8 mouse cellular contexts compared by ENCODE assay signal in the genomic region with DNA sequence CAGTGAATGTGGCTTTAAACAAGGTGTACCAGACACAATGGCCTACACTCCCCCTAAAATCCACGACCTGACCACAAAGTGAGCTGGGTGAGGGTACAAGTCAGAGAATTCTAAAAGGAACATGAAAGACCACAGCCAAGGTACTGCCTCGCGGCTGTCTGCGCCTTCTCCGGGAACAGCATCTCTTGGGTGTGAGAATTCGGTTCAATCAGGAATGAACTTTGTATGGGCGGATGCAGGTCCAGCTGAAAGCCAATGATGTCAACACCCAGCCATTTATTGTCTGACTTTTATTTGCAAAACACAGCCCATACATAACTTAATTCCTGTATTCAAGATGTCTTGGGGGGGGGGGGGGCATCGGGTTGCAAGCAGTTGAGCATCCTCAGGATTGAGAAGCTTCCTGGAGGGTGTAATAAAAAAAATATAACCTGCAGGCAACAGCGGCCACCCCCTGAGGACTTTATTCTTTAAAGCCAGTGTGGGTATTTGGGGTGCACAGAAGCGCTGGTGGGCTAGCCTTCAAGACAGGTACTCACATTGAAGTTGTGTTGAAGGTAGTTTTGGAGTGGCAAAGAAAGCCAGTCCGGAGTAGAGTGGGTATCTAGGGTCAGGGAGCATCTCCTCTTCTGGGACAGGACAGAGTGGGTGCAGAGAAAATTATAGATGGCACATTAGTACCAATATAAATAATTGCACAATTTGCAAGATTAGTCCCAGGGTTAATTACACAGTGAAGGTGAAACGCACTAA. TPM values are rescaled to one million over a fixed set of nuclear protein-coding genes. Genes with fewer than 3 reads are reported as not detected.
A peak's percentile ranks its signal among the peaks of the same experiment; 100 is the strongest.
DNase-seq lines count a peak whose midpoint lies in the region; ATAC-seq and TF ChIP-seq lines count a peak whose summit lies in the region.

No protein-coding gene starts in this region.

- no peak for TF ChIP-seq CTCF in kidney, adult 2 months (conservative IDR thresholded peaks at IDR 0.05; ENCODE audit: insufficient read depth, insufficient read length, low read depth, low read length)

- DNase-seq in kidney, adult 2 months = no peak
- no peak for DNase-seq in kidney, postnatal 14 days
- DNase-seq in embryonic facial prominence, embryonic 10.5 days (ENCODE audit: low spot score) = no peak
- DNase-seq in midbrain, embryonic 14.5 days = no peak
- no peak for DNase-seq in right cerebral cortex, postnatal 14 days
- no peak for DNase-seq in lung, postnatal 36 days
- DNase-seq in urinary bladder, postnatal 4 days (ENCODE audit: low spot score in 2 of 2) = no peak

- H3K27ac ChIP-seq in kidney, adult 2 months (ENCODE audit: insufficient read depth, low read depth, low read length) = peak overlapping the region; percentile 44; the same call in 1 of the 2 replicates
- H3K27ac ChIP-seq in embryonic facial prominence, embryonic 10.5 days (replicated peaks) = peak overlapping the region; percentile 99
- peak overlapping the region; percentile 91 for H3K27ac ChIP-seq in hindbrain, embryonic 15.5 days (replicated peaks)
- H3K27ac ChIP-seq in midbrain, embryonic 14.5 days (replicated peaks; ENCODE audit: low read depth, low read length) = peak overlapping the region; percentile 93

- no peaks in the 10 kb centered on the region for H3K36me3 ChIP-seq in kidney, adult 2 months (ENCODE audit: control insufficient read depth, insufficient read depth, low read length)
- H3K36me3 ChIP-seq in embryonic facial prominence, embryonic 10.5 days (replicated peaks) = peaks cover 18% of the 10 kb centered on the region
- H3K36me3 ChIP-seq in hindbrain, embryonic 15.5 days = no peaks in the 10 kb centered on the region; the same call in 1 of the 2 replicates
- peaks cover 10% of the 10 kb centered on the region for H3K36me3 ChIP-seq in midbrain, embryonic 14.5 days (ENCODE audit: control insufficient read depth, insufficient read depth, low read length)

- ATAC-seq in hindbrain, embryonic 15.5 days (ENCODE audit: low FRiP score, low read depth) = no peak
- no peak for ATAC-seq in midbrain, embryonic 14.5 days (ENCODE audit: low FRiP score, low TSS enrichment)

- no peak overlapping the region for H3K4me3 ChIP-seq in kidney, adult 2 months (ENCODE audit: insufficient read depth, low read depth, low read length)
- peak overlapping the region; percentile 99 for H3K4me3 ChIP-seq in embryonic facial prominence, embryonic 10.5 days
- peak overlapping the region; percentile 74 for H3K4me3 ChIP-seq in hindbrain, embryonic 15.5 days
- H3K4me3 ChIP-seq in midbrain, embryonic 14.5 days (replicated peaks; ENCODE audit: low read depth, low read length) = peak overlapping the region; percentile 68

- TF ChIP-seq POLR2A in kidney, adult 2 months (IDR thresholded peaks at IDR 0.05; ENCODE audit: low read depth, low read length) = no peak

- H3K9me3 ChIP-seq in embryonic facial prominence, embryonic 10.5 days = peaks cover 4% of the 10 kb centered on the region; the same call in 1 of the 2 replicates
- H3K9me3 ChIP-seq in hindbrain, embryonic 15.5 days = no peaks in the 10 kb centered on the region
- no peaks in the 10 kb centered on the region for H3K9me3 ChIP-seq in midbrain, embryonic 14.5 days (ENCODE audit: control insufficient read depth, low read length)

- 77% methylated on average over 12 of the region's 12 CpGs for WGBS in kidney, adult 2 months
- 70% methylated on average over 12 of the region's 12 CpGs for WGBS in embryonic facial prominence, embryonic 10.5 days
- WGBS in hindbrain, embryonic 15.5 days = 74% methylated on average over 12 of the region's 12 CpGs
- 75% methylated on average over 12 of the region's 12 CpGs for WGBS in midbrain, embryonic 14.5 days

- no peaks in the 10 kb centered on the region for H3K27me3 ChIP-seq in kidney, adult 2 months (replicated peaks; ENCODE audit: control insufficient read depth, insufficient read depth, low read length)
- H3K27me3 ChIP-seq in embryonic facial prominence, embryonic 10.5 days (replicated peaks; ENCODE audit: low read depth, poor library complexity, severe bottlenecking) = no peaks in the 10 kb centered on the region
- no peaks in the 10 kb centered on the region for H3K27me3 ChIP-seq in hindbrain, embryonic 15.5 days
- H3K27me3 ChIP-seq in midbrain, embryonic 14.5 days (ENCODE audit: control insufficient read depth, insufficient read depth, low read length) = no peaks in the 10 kb centered on the region

- no peaks in the 10 kb centered on the region; the same call in 1 of the 2 replicates for H3K4me1 ChIP-seq in kidney, adult 2 months (ENCODE audit: control insufficient read depth, insufficient read depth, low read length)
- peaks cover 44% of the 10 kb centered on the region for H3K4me1 ChIP-seq in embryonic facial prominence, embryonic 10.5 days
- peaks cover 35% of the 10 kb centered on the region for H3K4me1 ChIP-seq in hindbrain, embryonic 15.5 days (replicated peaks)
- peaks cover 32% of the 10 kb centered on the region for H3K4me1 ChIP-seq in midbrain, embryonic 14.5 days (ENCODE audit: control insufficient read depth, insufficient read depth, low read length)

- peak overlapping the region; percentile 96 for H3K4me2 ChIP-seq in hindbrain, embryonic 15.5 days
- peak overlapping the region; percentile 97 for H3K4me2 ChIP-seq in midbrain, embryonic 14.5 days (ENCODE audit: low read length)

- peak overlapping the region; percentile 51 for H3K9ac ChIP-seq in hindbrain, embryonic 15.5 days
- peak overlapping the region; percentile 45; the same call in 1 of the 2 replicates for H3K9ac ChIP-seq in midbrain, embryonic 14.5 days (replicated peaks; ENCODE audit: low read length)

RNA-seq across cellular contexts. Expression of a gene that starts 4.8 kb away (rescaled TPM):
- polyA plus RNA-seq in kidney, adult 2 months (2012; rRNA removed) = 62.9 and 73.4 TPM in 2 replicates
- 0.55 and 1.6 TPM in 2 replicates for polyA plus RNA-seq in embryonic facial prominence, embryonic 10.5 days (2016; fragmentation: Nextera tagmentation; extraction: Ambion mirVana)
- polyA plus RNA-seq in hindbrain, embryonic 15.5 days (2015; fragmentation: Nextera tagmentation; extraction: Ambion mirVana) = 2.4 and 3.7 TPM in 2 replicates
- 2.1 and 3.6 TPM in 2 replicates for polyA plus RNA-seq in midbrain, embryonic 14.5 days (2014; fragmentation: Nextera tagmentation; extraction: Ambion mirVana)

RNA-seq across cellular contexts. Expression of a gene that starts 5.0 kb away (rescaled TPM):
- 134 and 169 TPM in 2 replicates for polyA plus RNA-seq in kidney, adult 2 months (2012; rRNA removed)
- polyA plus RNA-seq in embryonic facial prominence, embryonic 10.5 days (2016; fragmentation: Nextera tagmentation; extraction: Ambion mirVana) = 96.5 and 103 TPM in 2 replicates
- polyA plus RNA-seq in hindbrain, embryonic 15.5 days (2015; fragmentation: Nextera tagmentation; extraction: Ambion mirVana) = 90.9 and 96.7 TPM in 2 replicates
- polyA plus RNA-seq in midbrain, embryonic 14.5 days (2014; fragmentation: Nextera tagmentation; extraction: Ambion mirVana) = 91.6 and 97.0 TPM in 2 replicates

RNA-seq across cellular contexts. Expression of a gene that starts 11.4 kb away (rescaled TPM):
- polyA plus RNA-seq in kidney, adult 2 months (2012; rRNA removed) = 0.05 TPM in 1 of 2 replicates, not detected in the other
- polyA plus RNA-seq in embryonic facial prominence, embryonic 10.5 days (2016; fragmentation: Nextera tagmentation; extraction: Ambion mirVana) = not detected in 2 replicates
- polyA plus RNA-seq in hindbrain, embryonic 15.5 days (2015; fragmentation: Nextera tagmentation; extraction: Ambion mirVana) = not detected in 2 replicates
- not detected in 2 replicates for polyA plus RNA-seq in midbrain, embryonic 14.5 days (2014; fragmentation: Nextera tagmentation; extraction: Ambion mirVana)

RNA-seq across cellular contexts. Expression of a gene that starts 14.0 kb away (rescaled TPM):
- 9.4 and 10.8 TPM in 2 replicates for polyA plus RNA-seq in kidney, adult 2 months (2012; rRNA removed)
- polyA plus RNA-seq in embryonic facial prominence, embryonic 10.5 days (2016; fragmentation: Nextera tagmentation; extraction: Ambion mirVana) = 4.8 and 6.2 TPM in 2 replicates
- polyA plus RNA-seq in hindbrain, embryonic 15.5 days (2015; fragmentation: Nextera tagmentation; extraction: Ambion mirVana) = 11.9 and 12.9 TPM in 2 replicates
- polyA plus RNA-seq in midbrain, embryonic 14.5 days (2014; fragmentation: Nextera tagmentation; extraction: Ambion mirVana) = 3.0 and 6.8 TPM in 2 replicates

RNA-seq across cellular contexts. Expression of a gene that starts 21.0 kb away (rescaled TPM):
- 73.5 and 88.1 TPM in 2 replicates for polyA plus RNA-seq in kidney, adult 2 months (2012; rRNA removed)
- 0.21 and 0.44 TPM in 2 replicates for polyA plus RNA-seq in embryonic facial prominence, embryonic 10.5 days (2016; fragmentation: Nextera tagmentation; extraction: Ambion mirVana)
- polyA plus RNA-seq in hindbrain, embryonic 15.5 days (2015; fragmentation: Nextera tagmentation; extraction: Ambion mirVana) = 0.09 TPM in 1 of 2 replicates, not detected in the other
- polyA plus RNA-seq in midbrain, embryonic 14.5 days (2014; fragmentation: Nextera tagmentation; extraction: Ambion mirVana) = not detected in 2 replicates

Comparison
In these comparisons a context has a peak if more than half of its experiments do, and no peak if none do; other contexts are left out.
1. H3K27ac ChIP-seq: peak in every context shown above with its lines; median percentile 99 in embryonic facial prominence, embryonic 10.5 days; 93 in midbrain, embryonic 14.5 days; 91 in hindbrain, embryonic 15.5 days; 44 in kidney, adult 2 months.
2. RNA of a gene that starts 4.8 kb away (polyA plus RNA-seq): 62.9 to 73.4 TPM in kidney, adult 2 months; 2.1 to 3.6 TPM in midbrain, embryonic 14.5 days, 2.4 to 3.7 TPM in hindbrain, embryonic 15.5 days and 0.55 to 1.6 TPM in embryonic facial prominence, embryonic 10.5 days; every median in the first group is over 10 times any median in the second.